Mouse (Mus musculus) ES-E14 (cell line): ENCODE measurements around the gene Pik3cd. TPM values are rescaled to one million over a fixed set of nuclear protein-coding genes. Genes with fewer than 3 reads are reported as not detected.

Source experiments
- DNase-seq: peaks from one replicate; pipeline ENCODE4 v3.0.0-alpha.2; 2013; ENCODE audit warnings: low read depth, low spot score
- H3K27ac ChIP-seq: 2 replicates; pipeline ENCODE4 v1.5.1; 2012; ENCODE audit warnings: low read depth, mild to moderate bottlenecking, low read length, moderate library complexity, mixed read lengths; ENCODE audit not compliant: poor library complexity, insufficient read depth, severe bottlenecking
- H3K36me3 ChIP-seq: 2 replicates; pipeline ENCODE4 v1.6.1; 2012; ENCODE audit warnings: mild to moderate bottlenecking, low read length, moderate library complexity, mixed read lengths; ENCODE audit not compliant: control insufficient read depth, poor library complexity, insufficient read depth, severe bottlenecking
- H3K4me1 ChIP-seq, 2 experiments: fragments of 150-350 bp in 1 of 2; sonication (generic) in 1 of 2; 2 replicates each; pipeline ENCODE4 v1.6.1; 2012; ENCODE audit warnings: low read length in 2 of 2, mild to moderate bottlenecking in 1 of 2, mixed read lengths in 1 of 2; ENCODE audit not compliant: control insufficient read depth in 2 of 2, insufficient read depth in 2 of 2, poor library complexity in 1 of 2
- H3K4me3 ChIP-seq, 2 experiments: fragments of 150-350 bp in 1 of 2; sonication (generic) in 1 of 2; 2 replicates each; pipeline ENCODE4 v1.5.1; 2012; ENCODE audit warnings: low read length in 2 of 2, low read depth in 1 of 2, mild to moderate bottlenecking in 1 of 2, mixed read lengths in 1 of 2; ENCODE audit not compliant: insufficient read depth in 1 of 2, poor library complexity in 1 of 2, severe bottlenecking in 1 of 2
- H3K9ac ChIP-seq: 2 replicates; pipeline ENCODE4 v1.6.1; 2012; ENCODE audit warnings: low read depth, mild to moderate bottlenecking, low read length, mixed read lengths; ENCODE audit not compliant: poor library complexity, insufficient read depth, severe bottlenecking
- H3K9me3 ChIP-seq: fragments of 150-350 bp; sonication (generic); 2 replicates; pipeline ENCODE4 v1.6.1; 2012; ENCODE audit warnings: low read depth, mild to moderate bottlenecking, low read length; ENCODE audit not compliant: control insufficient read depth, insufficient read depth
- CHD2 ChIP-seq: IDR thresholded peaks from 2 replicates; pipeline ENCODE4 v1.6.1; 2014; ENCODE audit warnings: mild to moderate bottlenecking, low read depth, low read length, inconsistent platforms
- HCFC1 ChIP-seq: IDR thresholded peaks from 2 replicates; pipeline ENCODE4 v1.6.1; 2012; ENCODE audit warnings: low read length, inconsistent platforms, borderline replicate concordance; ENCODE audit not compliant: insufficient read depth
- MAFK ChIP-seq: IDR thresholded peaks from 2 replicates; pipeline ENCODE4 v1.6.1; 2014; ENCODE audit warnings: mild to moderate bottlenecking, low read depth, low read length, inconsistent platforms; ENCODE audit not compliant: insufficient read depth
- ZC3H11A ChIP-seq: IDR thresholded peaks from 2 replicates; pipeline ENCODE4 v1.6.1; 2012; ENCODE audit warnings: low read depth, mild to moderate bottlenecking, inconsistent platforms, low read length, borderline replicate concordance
- ZNF384 ChIP-seq: IDR thresholded peaks from 2 replicates; pipeline ENCODE4 v1.6.1; 2012; ENCODE audit warnings: low read depth, low read length, inconsistent platforms
- in situ Hi-C, 2 experiments: fragments of 600-800 bp; cut with MboI; formaldehyde crosslinking; loops; one replicate each; pipeline ENCODE4 v1.15.1; 2025; ENCODE audit warnings: low sequenced_read_pairs in 2 of 2, inconsistent platforms in 1 of 2; ENCODE audit not compliant: unreplicated experiment in 2 of 2
- total RNA-seq: library from RNA; depleted of rRNA; stranded (reverse); fragments of 300-350 nt; gene quantifications from 2 replicates; pipeline ENCODE4 v1.2.3, GENCODE M21; 2012

The Pik3cd gene
- total RNA-seq, 1 experiment = 6.4 TPM

DNA sequence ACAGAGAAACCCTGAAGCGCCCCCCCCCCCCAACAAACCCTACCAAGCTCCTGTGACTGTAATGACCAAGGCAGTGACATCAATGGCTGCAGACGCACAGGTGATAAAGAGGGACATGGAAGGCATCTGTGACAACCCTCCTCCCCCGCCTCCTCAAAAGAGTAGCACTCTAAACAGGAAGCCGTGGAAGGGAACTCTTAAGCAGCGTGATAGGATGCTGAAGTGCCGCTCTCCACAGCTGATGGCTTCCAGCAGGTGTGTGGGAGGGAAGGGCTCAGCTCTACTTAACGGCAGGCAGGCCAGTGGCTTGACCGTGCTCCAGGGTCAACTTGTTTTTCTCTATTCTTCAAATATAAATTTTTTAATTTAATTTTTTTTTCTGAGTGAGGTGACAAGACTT lies 18.8 kb upstream of the Pik3cd start:
- in situ Hi-C loops = no loop called here

DNA sequence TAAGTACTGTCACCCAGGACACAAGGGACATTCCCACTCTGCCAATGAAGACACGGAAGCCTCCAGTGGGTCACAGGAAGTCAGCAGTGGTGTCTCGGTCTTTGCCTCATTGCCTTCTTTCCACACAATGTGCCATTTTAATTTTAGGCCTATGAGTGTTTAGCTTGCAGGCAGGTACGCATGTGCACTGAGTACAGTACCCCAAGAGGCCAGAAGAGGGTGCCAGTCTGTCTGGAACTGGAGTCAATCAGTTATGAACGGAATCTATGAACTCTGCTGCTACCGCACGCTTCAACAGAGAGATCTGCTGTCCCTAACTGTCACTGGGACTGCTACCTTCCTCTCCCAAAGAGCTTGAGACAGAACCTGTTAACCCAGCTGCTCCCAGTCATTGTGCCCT lies 17.3 kb upstream of the Pik3cd start:
- H3K36me3 ChIP-seq = peaks cover 52% of the 10 kb centered on the region
- H3K4me3 ChIP-seq = no peak overlapping the region
- in situ Hi-C loops = no loop called here
- DNase-seq = peak; percentile 72
- TF ChIP-seq HCFC1 = no peak
- TF ChIP-seq MAFK = no peak
- TF ChIP-seq ZC3H11A = no peak
- 0 out of 4 replicates have a peak, but pooled peaks cover 0 to 3% of the 10 kb centered on the region in 2 experiments for H3K4me1 ChIP-seq
- H3K27ac ChIP-seq = no peak overlapping the region
- no peak overlapping the region for H3K9ac ChIP-seq
- H3K9me3 ChIP-seq = no peaks in the 10 kb centered on the region

More for the DNA sequence above, 18.8 kb upstream of the Pik3cd start:
- Histone ChIP-seq H3K9me3 (no peaks in the 10 kb centered on the region), H3K4me3 (no peak overlapping the region), H3K9ac (no peak overlapping the region), H3K27ac (no peak overlapping the region), H3K36me3 (peaks cover 61% of the 10 kb centered on the region), H3K4me1 (peaks cover 0 to 9% of the 10 kb centered on the region in 2 experiments; a peak in 1 of 4 replicates)
- no peak for DNase-seq
- TF ChIP-seq ZNF384 = no peak
- no peak for TF ChIP-seq HCFC1

DNA sequence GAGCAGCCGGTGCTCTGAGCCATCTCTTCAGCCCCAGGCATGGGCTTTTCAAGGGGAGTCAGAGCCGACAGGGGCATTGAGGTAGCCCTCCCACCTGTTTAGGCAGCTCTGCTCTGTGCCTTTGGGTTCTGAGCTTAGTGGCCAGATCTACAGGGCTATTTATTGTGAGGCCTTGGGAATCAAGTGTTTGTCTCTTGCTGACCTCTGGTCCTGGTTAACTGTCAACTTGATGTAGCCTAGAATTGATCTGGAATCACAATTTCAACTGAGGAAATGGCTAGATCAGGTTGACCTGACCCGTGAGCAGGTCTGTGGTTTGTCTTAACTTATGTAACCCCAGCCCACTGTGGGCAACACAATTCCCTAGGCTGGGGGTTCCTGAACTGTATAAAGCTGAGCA lies 12.2 kb upstream of the Pik3cd start:
- no peak overlapping the region for H3K27ac ChIP-seq
- peaks cover 0 to 1% of the 10 kb centered on the region in 2 experiments; a peak in 1 of 4 replicates for H3K4me1 ChIP-seq
- H3K9me3 ChIP-seq = no peaks in the 10 kb centered on the region
- H3K4me3 ChIP-seq = no peak overlapping the region
- peaks cover 37% of the 10 kb centered on the region for H3K36me3 ChIP-seq
- in situ Hi-C loops = no loop called here
- no peak for DNase-seq
- no peak overlapping the region for H3K9ac ChIP-seq
- no peak for TF ChIP-seq HCFC1
- TF ChIP-seq MAFK = no peak
- TF ChIP-seq ZNF384 = no peak
- no peak for TF ChIP-seq ZC3H11A
- no peak for TF ChIP-seq CHD2

DNA sequence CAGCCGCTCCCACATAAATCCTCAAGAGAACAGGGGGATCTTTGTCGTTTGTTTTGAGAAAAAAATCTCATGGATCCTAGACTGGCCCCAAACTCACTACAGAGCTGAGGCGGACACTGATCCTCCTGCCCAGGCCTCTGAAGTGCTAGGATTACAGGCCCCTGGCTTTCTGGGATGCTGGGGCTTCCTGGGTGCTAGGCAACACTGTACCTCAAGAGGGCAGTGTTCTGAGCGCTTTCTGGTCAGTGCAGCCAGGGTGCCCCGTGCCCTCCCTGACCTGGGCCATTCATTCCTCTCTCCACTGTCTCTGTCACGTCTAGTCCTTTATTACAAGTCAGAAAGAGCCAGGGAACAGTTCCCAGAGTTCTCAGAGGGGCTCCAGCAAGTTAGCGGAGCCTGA lies 9.6 kb upstream of the Pik3cd start:
- peaks cover 0 to 1% of the 10 kb centered on the region in 2 experiments; a peak in 1 of 4 replicates for H3K4me1 ChIP-seq
- in situ Hi-C loops = no loop called here
- 0 out of 4 replicates have a peak overlapping the region, but pooled peaks of 1 of the 2 experiments have one; percentile 6 for H3K4me3 ChIP-seq
- H3K27ac ChIP-seq = no peak overlapping the region
- H3K36me3 ChIP-seq = peaks cover 11% of the 10 kb centered on the region
- TF ChIP-seq MAFK = no peak
- no peak for TF ChIP-seq CHD2
- no peak for TF ChIP-seq HCFC1
- TF ChIP-seq ZNF384 = no peak
- TF ChIP-seq ZC3H11A = no peak
- no peak overlapping the region for H3K9ac ChIP-seq
- H3K9me3 ChIP-seq = no peaks in the 10 kb centered on the region
- DNase-seq = no peak

DNA sequence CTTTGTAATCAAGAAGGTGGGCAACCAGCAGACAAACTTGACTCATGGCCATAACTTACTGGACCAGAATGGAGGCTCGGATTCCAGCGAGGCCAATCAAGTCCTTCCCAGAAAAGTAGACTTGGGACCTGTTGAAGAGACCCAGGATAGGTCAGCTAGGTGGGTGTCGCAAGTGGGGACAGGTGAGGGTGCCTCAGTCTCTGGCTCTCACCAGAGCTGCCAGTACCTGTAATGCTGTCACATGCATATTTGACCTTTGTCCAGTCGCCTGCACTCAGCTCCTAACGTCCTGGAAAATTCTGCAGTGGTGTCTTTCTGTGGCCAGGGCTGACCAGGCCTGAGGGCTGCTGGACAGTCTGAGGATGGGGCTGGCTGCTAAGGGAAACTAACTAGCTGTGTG lies 9.1 kb upstream of the Pik3cd start:
- H3K4me1 ChIP-seq = peaks cover 0 to 1% of the 10 kb centered on the region in 2 experiments; a peak in 1 of 4 replicates
- no peak overlapping the region for H3K27ac ChIP-seq
- H3K4me3 ChIP-seq = no peak overlapping the region
- no peak overlapping the region for H3K9ac ChIP-seq
- H3K36me3 ChIP-seq = peaks cover 6% of the 10 kb centered on the region
- in situ Hi-C loops = no loop called here
- DNase-seq = no peak
- no peak for TF ChIP-seq HCFC1
- no peak for TF ChIP-seq CHD2
- no peak for TF ChIP-seq ZC3H11A
- no peak for TF ChIP-seq MAFK
- no peak for TF ChIP-seq ZNF384
- no peaks in the 10 kb centered on the region for H3K9me3 ChIP-seq
